Mouse (Mus musculus) forebrain, embryonic 16.5 days (tissue): Measurements from ENCODE around the gene Dcxr. TPM values are rescaled to one million over a fixed set of nuclear protein-coding genes. Genes with fewer than 3 reads are reported as not detected.

Source experiments
- ATAC-seq: fragments of 200-750 bp; cut with Nextera tagmentation; 2 replicates; pipeline ENCODE4 v1.8.0; 2017; ENCODE audit warnings: mild to moderate bottlenecking, moderate library complexity
- H3K27ac ChIP-seq: fragments of 300-500 bp; sonication (generic); 2 replicates; pipeline ENCODE4 v1.5.1; 2014; ENCODE audit warnings: low read length, control low read depth
- H3K27me3 ChIP-seq: fragments of 300-500 bp; sonication (generic); replicated peaks from 2 replicates; pipeline ENCODE4 v1.6.1; 2014; ENCODE audit warnings: low read length; ENCODE audit not compliant: control insufficient read depth, insufficient read depth
- H3K36me3 ChIP-seq: fragments of 300-500 bp; sonication (generic); 2 replicates; pipeline ENCODE4 v1.6.1; 2014; ENCODE audit not compliant: control insufficient read depth, insufficient read depth
- H3K4me1 ChIP-seq: fragments of 300-500 bp; sonication (generic); replicated peaks from 2 replicates; pipeline ENCODE4 v1.6.1; 2014; ENCODE audit warnings: low read length; ENCODE audit not compliant: control insufficient read depth, insufficient read depth
- H3K4me2 ChIP-seq: fragments of 300-500 bp; sonication (generic); 2 replicates; pipeline ENCODE4 v1.6.1; 2014; ENCODE audit warnings: mild to moderate bottlenecking, low read length, control low read depth
- H3K4me3 ChIP-seq: fragments of 300-500 bp; sonication (generic); replicated peaks from 2 replicates; pipeline ENCODE4 v1.5.1; 2014; ENCODE audit warnings: mild to moderate bottlenecking, low read length, control low read depth
- H3K9ac ChIP-seq: fragments of 300-500 bp; sonication (generic); replicated peaks from 2 replicates; pipeline ENCODE4 v1.6.1; 2014; ENCODE audit warnings: low read depth, low read length, control low read depth
- H3K9me3 ChIP-seq: fragments of 300-500 bp; sonication (generic); 2 replicates; pipeline ENCODE4 v1.6.1; 2016; ENCODE audit warnings: low read length; ENCODE audit not compliant: control insufficient read depth
- WGBS: fragments of 180-500 bp; shearing (Covaris S2); extraction: QIAGEN DNeasy Blood & Tissue Kit; methylation state at CpG from one replicate; pipeline ENCODE4 v1.1.7; 2014; 5-methylcytosine and 5-hydroxymethylcytosine counted together
- polyA plus RNA-seq: library from polyadenylated mRNA; unstranded; fragments of >200 nt; fragmentation: Nextera tagmentation; extraction: Ambion mirVana; gene quantifications from 2 replicates; pipeline ENCODE4 v1.2.1, GENCODE M21; 2015

The Dcxr gene
- polyA plus RNA-seq, 1 experiment from 2014 or later = 7.6 TPM

DNA sequence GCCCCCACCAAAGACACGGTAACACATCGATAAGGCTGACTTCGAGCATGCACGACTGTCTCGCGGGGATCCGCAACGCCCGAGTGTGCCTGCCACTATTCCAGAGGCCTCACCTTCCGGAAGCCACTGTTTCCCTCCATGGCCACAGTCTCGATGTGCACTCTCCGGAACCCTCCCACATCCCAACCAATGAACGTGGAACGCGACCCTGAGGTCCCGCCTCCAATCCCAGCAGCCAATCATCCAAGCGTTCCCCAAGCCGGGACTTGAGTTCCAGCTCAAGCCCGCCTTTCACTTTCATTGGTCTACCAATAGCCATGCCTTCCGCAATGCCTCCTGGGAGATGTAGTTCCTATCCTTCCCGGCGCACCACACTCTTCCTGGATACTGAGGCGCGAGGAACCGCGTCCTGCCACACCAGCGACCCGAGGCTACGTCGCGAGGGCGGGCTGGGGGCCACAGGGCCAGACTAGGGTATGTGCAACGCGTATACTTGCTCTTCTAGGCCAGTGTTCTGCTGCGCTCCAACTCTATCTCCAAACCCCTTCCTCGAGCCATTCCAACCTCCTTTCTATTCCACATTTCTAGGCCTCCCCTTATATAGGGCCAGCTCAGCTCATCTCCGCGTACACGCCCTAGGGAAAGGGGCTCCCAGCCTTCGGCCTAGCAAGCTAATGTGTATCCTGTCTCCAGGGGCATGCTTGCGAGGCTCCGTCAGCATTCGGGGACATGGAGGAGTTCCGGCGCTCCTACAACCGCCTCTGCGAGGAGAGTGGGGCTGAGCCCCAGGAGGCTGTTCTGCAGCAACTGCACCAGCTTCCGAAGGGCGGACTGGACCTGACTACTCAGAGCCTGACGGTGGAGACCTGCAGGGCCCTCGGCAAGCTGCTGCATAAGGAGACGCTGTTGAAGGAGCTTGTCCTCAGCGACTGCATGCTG is 13.2 kb downstream of the Dcxr start, which contains the start of the genes Cenpx and Lrrc45:
Cenpx (minus strand) TSS at position 159 of the 939 bp plus-strand sequence.
Lrrc45 (plus strand) TSS at position 346 of the 939 bp plus-strand sequence.
- peaks cover 20% of the 10 kb centered on the region for H3K4me1 ChIP-seq
- peaks cover 10% of the 10 kb centered on the region for H3K36me3 ChIP-seq
- peak within 1 kb of the TSS; percentile 74 for H3K27ac ChIP-seq
- no peaks in the 10 kb centered on the region for H3K9me3 ChIP-seq
- peak within 1 kb of the TSS; percentile 71 for H3K9ac ChIP-seq
- H3K4me3 ChIP-seq = peak within 1 kb of the TSS; percentile 78
- no peaks in the 10 kb centered on the region for H3K27me3 ChIP-seq
- WGBS = 2% methylated on average over 53 of the region's 53 CpGs
- H3K4me2 ChIP-seq = peak within 1 kb of the TSS; percentile 100
- ATAC-seq = peak; percentile 98

- WGBS = under 1% methylated on average over 38 of the region's 38 CpGs
- Histone ChIP-seq H3K9ac (peak overlapping the region; percentile 70), H3K36me3 (peaks cover 7% of the 10 kb centered on the region), H3K4me1 (peaks cover 20% of the 10 kb centered on the region), H3K4me2 (peak overlapping the region; percentile 100), H3K27ac (peak overlapping the region; percentile 74), H3K4me3 (peak overlapping the region; percentile 78), H3K9me3 (no peaks in the 10 kb centered on the region), H3K27me3 (no peaks in the 10 kb centered on the region)
- ATAC-seq = no peak; the same call in 1 of the 2 replicates
Measured at GRCm38 (mm10) chr11:120712771-120713568, 14.1 kb downstream of the Dcxr start.

- peak overlapping the region; percentile 100 for H3K4me2 ChIP-seq
Measured at GRCm38 (mm10) chr11:120711980-120712604, 15.0 kb downstream of the Dcxr start.

GRCm38 (mm10) chr11:120710672-120711071 is 16.4 kb downstream of the Dcxr start:
- WGBS = 91% methylated on average over 5 of the region's 5 CpGs
- no peak overlapping the region for H3K4me2 ChIP-seq
- peaks cover 7% of the 10 kb centered on the region for H3K36me3 ChIP-seq
- H3K27me3 ChIP-seq = no peaks in the 10 kb centered on the region
- H3K9me3 ChIP-seq = no peaks in the 10 kb centered on the region
- no peak for ATAC-seq
- H3K9ac ChIP-seq = no peak overlapping the region
- H3K4me3 ChIP-seq = no peak overlapping the region
- no peak overlapping the region for H3K27ac ChIP-seq
- H3K4me1 ChIP-seq = peaks cover 25% of the 10 kb centered on the region

More at GRCm38 (mm10) chr11:120711980-120712604, 15.0 kb downstream of the Dcxr start:
- no peak overlapping the region for H3K4me3 ChIP-seq
- H3K36me3 ChIP-seq = peaks cover 7% of the 10 kb centered on the region
- 68% methylated on average over 8 of the region's 8 CpGs for WGBS
- no peak overlapping the region for H3K27ac ChIP-seq
- no peaks in the 10 kb centered on the region for H3K27me3 ChIP-seq
- H3K9ac ChIP-seq = no peak overlapping the region
- ATAC-seq = no peak
- H3K9me3 ChIP-seq = no peaks in the 10 kb centered on the region
- H3K4me1 ChIP-seq = peaks cover 20% of the 10 kb centered on the region

DNA sequence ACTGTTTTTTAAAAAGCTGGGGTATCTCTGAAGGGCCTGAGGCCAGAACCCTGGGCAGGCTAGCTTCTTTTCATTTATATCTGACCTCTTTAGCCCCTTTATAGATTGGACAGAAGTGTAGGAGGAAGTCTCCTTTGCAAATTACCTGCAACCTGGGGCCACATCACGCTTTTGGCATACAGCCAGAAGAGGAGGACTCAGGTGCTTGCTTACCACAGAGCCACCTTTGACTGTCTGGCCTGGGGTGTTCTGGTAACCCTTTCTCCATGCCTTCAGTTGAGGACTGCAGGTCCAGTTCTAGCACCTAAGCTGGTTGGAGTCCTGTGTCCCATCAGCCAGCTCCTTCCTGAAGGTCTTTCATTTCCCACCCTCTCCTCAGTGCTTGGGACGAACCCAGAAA is 17.5 kb downstream of the Dcxr start:
- H3K4me3 ChIP-seq = no peak overlapping the region
- no peak overlapping the region for H3K9ac ChIP-seq
- H3K4me2 ChIP-seq = no peak overlapping the region
- WGBS = 77% methylated on average over 2 of the region's 2 CpGs
- ATAC-seq = no peak
- H3K27me3 ChIP-seq = no peaks in the 10 kb centered on the region
- peaks cover 7% of the 10 kb centered on the region for H3K36me3 ChIP-seq
- H3K27ac ChIP-seq = no peak overlapping the region
- H3K4me1 ChIP-seq = peaks cover 23% of the 10 kb centered on the region
- no peaks in the 10 kb centered on the region for H3K9me3 ChIP-seq

GRCm38 (mm10) chr11:120707969-120708368 is 19.1 kb downstream of the Dcxr start:
- Histone ChIP-seq H3K36me3 (peaks cover 7% of the 10 kb centered on the region), H3K9ac (no peak overlapping the region), H3K9me3 (no peaks in the 10 kb centered on the region), H3K27me3 (no peaks in the 10 kb centered on the region), H3K4me2 (no peak overlapping the region), H3K27ac (no peak overlapping the region), H3K4me1 (peaks cover 21% of the 10 kb centered on the region), H3K4me3 (no peak overlapping the region)
- no peak for ATAC-seq
- 49% methylated on average over 5 of the region's 5 CpGs for WGBS

- Histone ChIP-seq H3K9ac (no peak overlapping the region), H3K36me3 (peaks cover 7% of the 10 kb centered on the region), H3K27ac (no peak overlapping the region), H3K4me1 (peaks cover 14% of the 10 kb centered on the region), H3K4me3 (no peak overlapping the region), H3K4me2 (no peak overlapping the region), H3K9me3 (no peaks in the 10 kb centered on the region), H3K27me3 (no peaks in the 10 kb centered on the region)
- WGBS = 5% methylated on average over 11 of the region's 12 CpGs
- ATAC-seq = no peak
Measured at GRCm38 (mm10) chr11:120707225-120707624, 19.9 kb downstream of the Dcxr start.

DNA sequence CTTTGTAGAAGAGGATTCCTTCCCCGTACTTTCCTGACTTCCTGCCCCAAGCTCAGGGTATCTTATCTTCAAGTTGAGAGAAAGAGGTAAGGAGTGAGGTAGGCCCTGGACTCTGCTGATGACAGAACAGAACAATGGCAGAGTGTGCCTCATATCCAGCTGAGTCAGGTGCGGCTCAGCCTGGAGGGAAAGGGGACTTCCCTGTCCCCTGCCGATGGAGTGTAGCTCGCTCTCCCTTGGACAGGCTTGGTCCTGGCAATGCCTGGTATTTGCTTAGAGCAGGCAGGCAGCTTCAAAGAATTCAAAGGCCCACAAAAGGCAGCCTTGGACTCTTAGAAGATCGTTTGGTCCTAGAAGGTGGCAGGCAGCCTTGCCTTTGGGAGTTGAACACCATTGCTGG is 21.0 kb downstream of the Dcxr start:
- H3K9me3 ChIP-seq = no peaks in the 10 kb centered on the region
- WGBS = 73% methylated on average over 5 of the region's 5 CpGs
- H3K4me3 ChIP-seq = no peak overlapping the region
- peaks cover 13% of the 10 kb centered on the region for H3K4me1 ChIP-seq
- H3K9ac ChIP-seq = no peak overlapping the region
- H3K27me3 ChIP-seq = no peaks in the 10 kb centered on the region
- peaks cover 8% of the 10 kb centered on the region for H3K36me3 ChIP-seq
- H3K27ac ChIP-seq = no peak overlapping the region
- H3K4me2 ChIP-seq = no peak overlapping the region
- no peak for ATAC-seq
